Mouse (Mus musculus) forebrain, postnatal 0 days (tissue): Measurements from ENCODE around the gene Efl1. TPM values are rescaled to one million over a fixed set of nuclear protein-coding genes. Genes with fewer than 3 reads are reported as not detected.

Experiments used
- ATAC-seq: fragments of 200-750 bp; cut with Nextera tagmentation; 2 replicates; pipeline ENCODE4 v1.8.0; 2017; ENCODE audit warnings: mild to moderate bottlenecking, moderate library complexity
- DNase-seq: peaks from one replicate; pipeline ENCODE4 v3.0.0-alpha.2; 2015
- H3K27ac ChIP-seq: fragments of 300-500 bp; sonication (generic); 2 replicates; pipeline ENCODE4 v1.5.1; 2014; ENCODE audit warnings: low read depth, mild to moderate bottlenecking, antibody characterized with exemption, low read length, moderate library complexity, mixed read lengths
- H3K27me3 ChIP-seq: fragments of 300-500 bp; sonication (generic); 2 replicates; pipeline ENCODE4 v1.6.1; 2014; ENCODE audit warnings: mild to moderate bottlenecking, low read length, mixed read lengths; ENCODE audit not compliant: insufficient read depth
- H3K36me3 ChIP-seq: fragments of 300-500 bp; sonication (generic); 2 replicates; pipeline ENCODE4 v1.6.1; 2014; ENCODE audit warnings: mild to moderate bottlenecking, moderate library complexity; ENCODE audit not compliant: insufficient read depth
- H3K4me1 ChIP-seq: fragments of 300-500 bp; sonication (generic); 2 replicates; pipeline ENCODE4 v1.6.1; 2014; ENCODE audit warnings: antibody characterized with exemption; ENCODE audit not compliant: insufficient read depth
- H3K4me2 ChIP-seq: fragments of 300-500 bp; sonication (generic); 2 replicates; pipeline ENCODE4 v1.6.1; 2014; ENCODE audit warnings: low read depth, mild to moderate bottlenecking, moderate library complexity
- H3K4me3 ChIP-seq: fragments of 300-500 bp; sonication (generic); 2 replicates; pipeline ENCODE4 v1.5.1; 2014; ENCODE audit warnings: low read depth, low read length, mixed read lengths
- H3K9ac ChIP-seq: fragments of 300-500 bp; sonication (generic); 2 replicates; pipeline ENCODE4 v1.6.1; 2014; ENCODE audit warnings: mild to moderate bottlenecking
- H3K9me3 ChIP-seq: fragments of 300-500 bp; sonication (generic); 2 replicates; pipeline ENCODE4 v1.6.1; 2016; ENCODE audit warnings: low read length
- CTCF ChIP-seq: sonication (generic); IDR thresholded peaks from 2 replicates; pipeline ENCODE4 v1.5.1; 2016; ENCODE audit warnings: antibody characterized with exemption, control low read depth, low read depth
- WGBS: fragments of 180-500 bp; shearing (Covaris S2); extraction: QIAGEN DNeasy Blood & Tissue Kit; methylation state at CpG from one replicate; pipeline ENCODE4 v1.1.7; 2014; 5-methylcytosine and 5-hydroxymethylcytosine counted together
- polyA plus RNA-seq: library from polyadenylated mRNA; unstranded; fragments of >200 nt; fragmentation: Nextera tagmentation; extraction: Ambion mirVana; gene quantifications from 2 replicates; pipeline ENCODE4 v1.2.1, GENCODE M21; 2015
- total RNA-seq: library from RNA; depleted of rRNA; stranded (reverse); fragments of >200 nt; gene quantifications from 2 replicates; pipeline ENCODE4 v1.2.3, GENCODE M21; 2014; rRNA removed

Gene Efl1
- total RNA-seq (12.2 and 20.8 TPM in 2 replicates), polyA plus RNA-seq (14.9 and 15.9 TPM in 2 replicates)

DNA sequence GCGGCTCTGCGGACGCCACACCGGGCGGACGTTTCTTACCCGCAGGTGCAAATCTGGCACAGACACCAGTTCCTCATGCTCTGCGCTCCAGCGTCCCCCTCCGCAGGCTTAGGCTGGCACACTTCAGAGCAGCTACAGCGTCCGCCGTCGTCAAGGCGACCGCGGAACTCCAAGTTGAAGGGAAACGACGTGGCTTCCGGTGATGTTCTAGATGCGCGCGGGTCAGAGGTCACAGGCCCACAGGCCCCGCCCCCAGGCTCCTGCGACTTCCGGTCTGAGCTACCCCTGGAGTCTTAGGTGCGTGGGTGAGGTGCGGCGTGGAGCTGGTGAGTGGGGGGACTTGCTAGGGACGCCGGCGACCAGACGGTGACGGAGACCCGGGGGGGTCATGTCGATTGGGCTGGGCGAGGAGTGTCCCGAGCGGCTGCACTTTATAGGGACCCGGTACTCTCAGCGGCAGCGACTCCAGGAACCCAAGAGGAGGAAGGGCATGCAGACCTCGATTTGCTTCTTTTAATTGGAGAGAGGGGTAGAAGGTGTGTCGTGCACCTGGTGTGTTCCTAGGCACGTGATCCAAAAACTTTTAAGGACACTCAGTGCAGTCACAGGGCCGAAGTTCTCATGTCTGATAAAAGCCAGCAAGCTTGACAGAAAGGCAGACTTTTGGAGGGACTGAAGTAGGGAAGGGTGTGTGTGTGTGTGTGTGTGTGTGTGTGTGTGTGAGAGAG, at the start of gene Efl1, which contains the start of gene Saxo2:
Gene Efl1, plus strand, starts transcription at position 262 of the 728 bp plus-strand sequence.
Gene Saxo2, minus strand, starts transcription at position 176 of the 728 bp plus-strand sequence.
- Histone ChIP-seq H3K4me3 (peak within 1 kb of the TSS; percentile 85), H3K9me3 (no peaks in the 10 kb centered on the region), H3K27me3 (no peaks in the 10 kb centered on the region), H3K36me3 (0 out of 2 replicates have a peak, but pooled peaks cover 3% of the 10 kb centered on the region), H3K9ac (peak within 1 kb of the TSS; percentile 60), H3K4me1 (peaks cover 9% of the 10 kb centered on the region; the same call in 1 of the 2 replicates), H3K27ac (0 out of 2 replicates have a peak within 1 kb of the TSS, but pooled peaks have one; percentile 15), H3K4me2 (peak within 1 kb of the TSS; percentile 61)
- ATAC-seq (peak; percentile 99), DNase-seq (peak; percentile 95)
- WGBS: under 1% methylated on average over 46 of the region's 46 CpGs
- TF ChIP-seq CTCF: peak; percentile 31; the same call in 1 of the 2 replicates

DNA sequence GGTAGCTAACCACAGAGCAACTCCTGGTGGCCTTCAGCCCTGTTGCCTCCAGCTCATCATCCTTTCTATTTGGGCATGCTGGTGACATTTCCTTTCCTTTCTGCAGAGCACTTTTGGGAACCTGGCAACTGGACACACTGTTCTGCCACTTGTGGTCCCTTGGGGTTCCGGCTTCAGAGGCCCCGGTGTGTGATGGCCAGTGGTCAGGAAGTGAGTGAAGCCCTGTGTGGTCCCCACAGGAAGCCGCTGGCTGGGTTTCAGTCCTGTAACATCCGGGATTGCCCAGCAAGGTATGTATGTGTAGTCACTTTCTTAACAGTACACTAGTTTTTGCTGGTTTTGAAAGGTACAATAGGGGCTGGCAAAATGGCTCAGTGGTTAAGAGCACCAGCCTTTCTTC, 46.4 kb upstream of the Efl1 start:
- no peak overlapping the region for H3K4me3 ChIP-seq
- ATAC-seq: no peak

DNA sequence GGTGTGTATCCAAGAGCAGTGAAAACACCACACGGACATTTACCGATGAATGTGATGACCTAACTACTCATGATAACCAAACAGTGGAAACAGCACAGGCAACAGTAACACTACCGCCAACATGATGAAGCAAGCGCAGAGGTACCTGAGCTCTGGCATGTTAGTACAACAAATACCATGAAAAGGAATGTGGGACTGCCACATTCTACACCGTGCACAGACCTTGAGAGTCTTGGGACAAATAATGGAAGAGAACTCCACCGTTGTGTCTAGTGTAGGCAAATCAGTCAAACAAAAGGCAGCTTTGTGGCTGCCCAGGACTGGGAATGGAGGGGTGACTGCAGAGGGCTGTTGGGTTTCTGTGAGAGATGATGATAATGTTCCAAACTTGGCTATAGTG, 43.0 kb upstream of the Efl1 start:
- no peak overlapping the region for H3K27ac ChIP-seq
- H3K4me2 ChIP-seq: no peak overlapping the region
- ATAC-seq (no peak), DNase-seq (no peak)
- no peaks in the 10 kb centered on the region for H3K9me3 ChIP-seq
- no peak overlapping the region for H3K4me3 ChIP-seq
- no peaks in the 10 kb centered on the region for H3K27me3 ChIP-seq
- TF ChIP-seq CTCF: no peak
- H3K9ac ChIP-seq: no peak overlapping the region
- WGBS: 81% methylated on average over 6 of the region's 6 CpGs
- H3K4me1 ChIP-seq: no peaks in the 10 kb centered on the region
- no peaks in the 10 kb centered on the region for H3K36me3 ChIP-seq

More for the DNA sequence above, 46.4 kb upstream of the Efl1 start:
- no peak overlapping the region for H3K4me2 ChIP-seq
- no peak overlapping the region for H3K9ac ChIP-seq
- H3K4me1 ChIP-seq: no peaks in the 10 kb centered on the region
- no peaks in the 10 kb centered on the region for H3K9me3 ChIP-seq
- no peak for TF ChIP-seq CTCF
- no peaks in the 10 kb centered on the region for H3K36me3 ChIP-seq
- no peaks in the 10 kb centered on the region for H3K27me3 ChIP-seq
- 84% methylated on average over 4 of the region's 4 CpGs for WGBS
- H3K27ac ChIP-seq: no peak overlapping the region
- no peak for DNase-seq

DNA sequence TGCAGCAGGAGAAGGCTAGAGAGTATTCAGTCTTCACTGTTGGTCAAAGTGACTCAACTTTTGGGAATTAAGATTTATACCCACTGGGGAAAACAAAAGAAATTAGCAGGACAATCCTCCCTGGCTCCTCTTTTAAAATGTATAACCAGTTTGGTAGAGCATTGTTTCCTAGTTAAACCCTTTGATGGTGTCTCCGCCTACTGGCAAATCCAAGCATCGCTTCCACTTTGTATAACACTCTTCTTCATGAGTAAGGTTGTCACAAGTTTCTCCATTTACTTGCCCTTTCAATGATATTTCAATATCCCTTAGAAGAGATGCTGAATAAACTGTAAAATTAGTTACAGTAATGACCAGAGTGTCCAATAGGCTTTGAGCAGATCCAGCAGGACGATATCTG, 38.8 kb upstream of the Efl1 start:
- WGBS: 55% methylated on average over 3 of the region's 3 CpGs
- H3K4me2 ChIP-seq: no peak overlapping the region
- no peaks in the 10 kb centered on the region for H3K9me3 ChIP-seq
- H3K36me3 ChIP-seq: no peaks in the 10 kb centered on the region
- no peak overlapping the region for H3K27ac ChIP-seq
- no peaks in the 10 kb centered on the region for H3K27me3 ChIP-seq
- DNase-seq (peak; percentile 1), ATAC-seq (no peak)
- no peak overlapping the region for H3K9ac ChIP-seq
- H3K4me3 ChIP-seq: no peak overlapping the region
- TF ChIP-seq CTCF: peak; percentile 45; the same call in 1 of the 2 replicates
- no peaks in the 10 kb centered on the region for H3K4me1 ChIP-seq

DNA sequence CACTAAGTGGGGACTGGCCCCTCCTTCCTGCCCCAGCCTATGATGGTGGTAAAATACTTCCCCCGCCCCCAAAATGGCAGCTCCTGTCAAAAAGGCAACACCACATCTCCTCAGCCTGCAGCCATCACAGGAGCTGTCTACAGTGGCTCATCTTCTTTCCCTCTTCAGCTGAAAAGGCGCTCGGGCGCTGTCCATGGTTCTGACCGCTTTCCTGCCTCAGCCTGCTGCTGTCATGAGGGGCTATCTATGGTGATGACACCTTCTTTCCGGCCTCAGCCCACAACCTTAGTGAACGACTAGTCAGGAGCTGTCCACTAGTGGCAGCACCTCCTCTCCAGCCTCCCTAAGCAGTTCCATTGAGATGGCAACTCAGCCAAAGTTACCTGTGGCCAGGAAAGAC, 23.1 kb upstream of the Efl1 start:
- no peak overlapping the region for H3K9ac ChIP-seq
- no peak overlapping the region for H3K27ac ChIP-seq
- no peaks in the 10 kb centered on the region for H3K27me3 ChIP-seq
- no peaks in the 10 kb centered on the region for H3K36me3 ChIP-seq
- H3K4me2 ChIP-seq: no peak overlapping the region
- DNase-seq (no peak), ATAC-seq (no peak)
- WGBS: 25% methylated on average over 7 of the region's 7 CpGs
- no peaks in the 10 kb centered on the region for H3K4me1 ChIP-seq
- H3K4me3 ChIP-seq: no peak overlapping the region
- no peaks in the 10 kb centered on the region for H3K9me3 ChIP-seq
- no peak for TF ChIP-seq CTCF

DNA sequence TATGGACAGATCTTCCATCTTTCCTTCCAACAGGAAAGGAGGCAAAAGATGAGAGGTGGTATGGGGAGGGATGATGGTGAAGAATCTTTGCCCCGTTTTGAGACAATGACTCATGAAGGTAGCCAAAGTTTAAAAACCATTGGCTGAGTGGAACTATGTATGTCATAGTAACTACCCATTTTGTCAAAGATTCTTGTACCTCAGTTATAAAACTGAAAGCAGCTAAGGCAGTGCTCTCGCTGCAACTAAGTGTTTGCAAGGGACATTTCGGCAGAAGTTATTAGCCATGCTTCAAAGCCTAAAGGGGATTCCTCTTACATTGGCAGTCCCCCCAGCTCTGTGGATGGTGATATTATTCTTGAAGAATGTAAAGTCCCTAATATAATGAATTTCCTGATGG, 1.2 kb upstream of the Efl1 start:
- no peak for DNase-seq
- Histone ChIP-seq H3K9ac (no peak overlapping the region), H3K27me3 (no peaks in the 10 kb centered on the region), H3K27ac (no peak overlapping the region), H3K4me1 (peaks cover 9% of the 10 kb centered on the region; the same call in 1 of the 2 replicates), H3K4me3 (no peak overlapping the region), H3K36me3 (0 out of 2 replicates have a peak, but pooled peaks cover 2% of the 10 kb centered on the region), H3K4me2 (no peak overlapping the region), H3K9me3 (no peaks in the 10 kb centered on the region)
- no peak for TF ChIP-seq CTCF
- WGBS: 91% methylated on average over 3 of the region's 3 CpGs
- ATAC-seq: no peak

DNA sequence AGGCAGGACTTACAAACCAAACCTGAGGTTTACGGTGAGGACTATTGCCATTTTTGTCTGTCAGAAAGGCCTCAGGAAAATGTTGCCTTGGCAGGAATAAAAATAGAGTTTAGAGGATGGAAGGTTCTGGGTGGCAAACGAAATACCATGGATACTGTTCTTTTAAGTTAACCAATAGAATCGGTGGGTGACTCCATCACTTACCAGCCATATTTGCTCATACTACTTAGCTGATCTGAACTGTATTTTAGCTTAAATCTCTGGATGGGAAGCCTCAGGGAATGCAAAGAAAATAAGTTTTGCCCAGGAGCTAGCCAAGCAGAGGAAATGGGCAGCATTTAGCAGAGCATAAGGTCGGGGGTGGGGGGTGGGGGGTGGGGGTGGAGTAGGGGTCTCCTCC, 505 bp upstream of the Efl1 start:
- H3K9me3 ChIP-seq: no peaks in the 10 kb centered on the region
- H3K4me1 ChIP-seq: peaks cover 9% of the 10 kb centered on the region; the same call in 1 of the 2 replicates
- 0 out of 2 replicates have a peak overlapping the region, but pooled peaks have one; percentile 15 for H3K27ac ChIP-seq
- ATAC-seq: peak; percentile 60
- no peaks in the 10 kb centered on the region for H3K27me3 ChIP-seq
- 29% methylated on average over 4 of the region's 4 CpGs for WGBS
- no peak for TF ChIP-seq CTCF
- H3K4me2 ChIP-seq: peak overlapping the region; percentile 61
- peak overlapping the region; percentile 60 for H3K9ac ChIP-seq
- peak; percentile 16 for DNase-seq
- 0 out of 2 replicates have a peak, but pooled peaks cover 3% of the 10 kb centered on the region for H3K36me3 ChIP-seq
- H3K4me3 ChIP-seq: peak overlapping the region; percentile 85
